Mouse (Mus musculus) neural tube, embryonic 13.5 days (tissue): ENCODE measurements around the gene Trmt44. TPM values are rescaled to one million over a fixed set of nuclear protein-coding genes. Genes with fewer than 3 reads are reported as not detected.
A peak's percentile ranks its signal among the peaks of the same experiment; 100 is the strongest.

ENCODE experiments used
- ATAC-seq: fragments of 200-750 bp; cut with Nextera tagmentation; 2 replicates; pipeline ENCODE4 v1.8.0; 2017; ENCODE audit warnings: low read depth, mild to moderate bottlenecking, moderate TSS enrichment, moderate library complexity
- H3K27ac ChIP-seq: fragments of 300-500 bp; sonication (generic); replicated peaks from 2 replicates; pipeline ENCODE4 v1.5.1; 2015; ENCODE audit warnings: moderate library complexity, mild to moderate bottlenecking, inconsistent platforms
- H3K27me3 ChIP-seq: fragments of 300-500 bp; sonication (generic); 2 replicates; pipeline ENCODE4 v1.6.1; 2015; ENCODE audit warnings: mild to moderate bottlenecking, inconsistent platforms
- H3K36me3 ChIP-seq: fragments of 300-500 bp; sonication (generic); 2 replicates; pipeline ENCODE4 v1.6.1; 2015; ENCODE audit warnings: mild to moderate bottlenecking, inconsistent platforms
- H3K4me1 ChIP-seq: fragments of 300-500 bp; sonication (generic); replicated peaks from 2 replicates; pipeline ENCODE4 v1.6.1; 2015; ENCODE audit warnings: inconsistent platforms
- H3K4me2 ChIP-seq: fragments of 300-500 bp; sonication (generic); 2 replicates; pipeline ENCODE4 v1.6.1; 2015; ENCODE audit warnings: inconsistent platforms, mild to moderate bottlenecking, moderate library complexity
- H3K4me3 ChIP-seq: fragments of 300-500 bp; sonication (generic); 2 replicates; pipeline ENCODE4 v1.5.1; 2015; ENCODE audit warnings: mild to moderate bottlenecking, inconsistent platforms
- H3K9ac ChIP-seq: fragments of 300-500 bp; sonication (generic); 2 replicates; pipeline ENCODE4 v1.6.1; 2015; ENCODE audit warnings: moderate library complexity, mild to moderate bottlenecking, inconsistent platforms
- H3K9me3 ChIP-seq: fragments of 300-500 bp; sonication (generic); 2 replicates; pipeline ENCODE4 v1.6.1; 2016; ENCODE audit warnings: inconsistent platforms
- WGBS: fragments of 180-500 bp; shearing (Covaris S2); methylation state at CpG from one replicate; pipeline ENCODE4 v1.1.7; 2015; 5-methylcytosine and 5-hydroxymethylcytosine counted together
- polyA plus RNA-seq: library from polyadenylated mRNA; unstranded; fragments of >200 nt; fragmentation: Nextera tagmentation; extraction: Ambion mirVana; gene quantifications from 2 replicates; pipeline ENCODE4 v1.2.1, GENCODE M21; 2015

Gene Trmt44
- polyA plus RNA-seq, 1 experiment from 2014 or later = 6.8 TPM

GRCm38 (mm10) chr5:35583221-35583783, 8.4 kb upstream of the Trmt44 start:
- peak overlapping the region; percentile 71 for H3K9ac ChIP-seq
- peak overlapping the region; percentile 81 for H3K4me2 ChIP-seq
- no peaks in the 10 kb centered on the region for H3K9me3 ChIP-seq
- H3K4me1 ChIP-seq = peaks cover 30% of the 10 kb centered on the region
- peak; percentile 20; the same call in 1 of the 2 replicates for ATAC-seq
- peak overlapping the region; percentile 70 for H3K27ac ChIP-seq
- peak overlapping the region; percentile 57 for H3K4me3 ChIP-seq
- peaks cover 18% of the 10 kb centered on the region; the same call in 1 of the 2 replicates for H3K27me3 ChIP-seq
- H3K36me3 ChIP-seq = peaks cover 9% of the 10 kb centered on the region
- 6% methylated on average over 17 of the region's 17 CpGs for WGBS

GRCm38 (mm10) chr5:35582445-35583220, 7.8 kb upstream of the Trmt44 start, which contains the start of gene Acox3:
Acox3 (plus strand) TSS chr5:35583040.
- whole genome bisulfite sequencing = under 1% methylated on average over 35 of the region's 35 CpGs
- peak; percentile 94 for ATAC-seq

DNA sequence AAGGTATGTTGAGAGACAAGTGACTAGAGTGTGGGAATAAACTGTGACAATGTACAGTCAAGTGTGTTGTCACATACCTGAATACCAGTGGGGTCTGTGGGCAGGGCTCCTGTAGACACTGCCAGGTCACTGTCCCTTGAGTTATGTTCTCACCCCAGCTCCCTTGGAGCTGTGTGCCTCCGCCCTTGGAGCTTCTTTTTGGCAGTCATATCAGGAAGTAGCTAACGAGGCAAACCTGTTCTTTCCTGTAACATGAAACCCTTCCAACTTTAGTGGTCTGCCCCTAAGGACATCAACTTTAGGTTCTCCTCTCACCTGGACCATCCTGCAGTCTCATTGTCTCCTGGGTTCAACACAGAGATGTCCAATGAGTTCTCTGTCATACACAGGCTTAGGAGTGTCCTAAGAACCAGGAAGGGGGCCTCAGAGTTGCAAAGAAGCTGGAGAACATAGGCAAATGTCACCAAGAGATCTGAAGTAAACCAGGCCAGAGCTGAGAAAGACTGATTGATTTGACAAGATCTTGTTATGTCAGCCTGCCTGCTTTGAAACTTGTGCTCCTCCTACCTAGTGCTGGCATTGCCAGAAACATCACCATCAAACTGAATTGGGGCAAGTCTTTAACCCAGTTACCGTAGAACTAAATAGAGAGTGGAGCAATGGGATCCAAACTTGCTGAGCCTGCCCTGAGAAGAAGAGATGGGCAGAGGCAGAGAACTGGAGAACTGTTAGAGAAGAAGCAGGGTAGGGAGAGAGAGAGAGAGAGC, 5.5 kb upstream of the Trmt44 start:
- Histone ChIP-seq H3K27me3 (peaks cover 20% of the 10 kb centered on the region; the same call in 1 of the 2 replicates), H3K36me3 (no peaks in the 10 kb centered on the region), H3K4me1 (peaks cover 32% of the 10 kb centered on the region), H3K4me2 (no peak overlapping the region), H3K4me3 (no peak overlapping the region), H3K9ac (no peak overlapping the region), H3K9me3 (no peaks in the 10 kb centered on the region), H3K27ac (no peak overlapping the region)
- ATAC-seq = no peak
- 55% methylated on average over 3 of the region's 3 CpGs for WGBS

More at GRCm38 (mm10) chr5:35582445-35583220, 7.8 kb upstream of the Trmt44 start, which contains the start of gene Acox3:
- H3K4me3 ChIP-seq = peak within 1 kb of the TSS; percentile 57
- H3K4me2 ChIP-seq = peak within 1 kb of the TSS; percentile 81
- H3K36me3 ChIP-seq = 0 out of 2 replicates have a peak, but pooled peaks cover 2% of the 10 kb centered on the region
- H3K4me1 ChIP-seq = peaks cover 30% of the 10 kb centered on the region
- no peaks in the 10 kb centered on the region for H3K9me3 ChIP-seq
- peaks cover 20% of the 10 kb centered on the region; the same call in 1 of the 2 replicates for H3K27me3 ChIP-seq
- H3K27ac ChIP-seq = peak within 1 kb of the TSS; percentile 71
- peak within 1 kb of the TSS; percentile 72 for H3K9ac ChIP-seq

GRCm38 (mm10) chr5:35579247-35579893, 4.5 kb upstream of the Trmt44 start:
- no peak overlapping the region for H3K4me3 ChIP-seq
- H3K27ac ChIP-seq = no peak overlapping the region
- no peaks in the 10 kb centered on the region for H3K9me3 ChIP-seq
- peaks cover 20% of the 10 kb centered on the region; the same call in 1 of the 2 replicates for H3K27me3 ChIP-seq
- no peak overlapping the region for H3K9ac ChIP-seq
- no peak for ATAC-seq
- no peaks in the 10 kb centered on the region for H3K36me3 ChIP-seq
- 63% methylated on average over 5 of the region's 5 CpGs for WGBS
- H3K4me2 ChIP-seq = no peak overlapping the region
- peaks cover 28% of the 10 kb centered on the region for H3K4me1 ChIP-seq

- 61% methylated on average over 2 of the region's 2 CpGs for WGBS
- ATAC-seq = no peak
- H3K4me2 ChIP-seq = no peak overlapping the region
Observed at GRCm38 (mm10) chr5:35578411-35578810, 3.5 kb upstream of the Trmt44 start.

DNA sequence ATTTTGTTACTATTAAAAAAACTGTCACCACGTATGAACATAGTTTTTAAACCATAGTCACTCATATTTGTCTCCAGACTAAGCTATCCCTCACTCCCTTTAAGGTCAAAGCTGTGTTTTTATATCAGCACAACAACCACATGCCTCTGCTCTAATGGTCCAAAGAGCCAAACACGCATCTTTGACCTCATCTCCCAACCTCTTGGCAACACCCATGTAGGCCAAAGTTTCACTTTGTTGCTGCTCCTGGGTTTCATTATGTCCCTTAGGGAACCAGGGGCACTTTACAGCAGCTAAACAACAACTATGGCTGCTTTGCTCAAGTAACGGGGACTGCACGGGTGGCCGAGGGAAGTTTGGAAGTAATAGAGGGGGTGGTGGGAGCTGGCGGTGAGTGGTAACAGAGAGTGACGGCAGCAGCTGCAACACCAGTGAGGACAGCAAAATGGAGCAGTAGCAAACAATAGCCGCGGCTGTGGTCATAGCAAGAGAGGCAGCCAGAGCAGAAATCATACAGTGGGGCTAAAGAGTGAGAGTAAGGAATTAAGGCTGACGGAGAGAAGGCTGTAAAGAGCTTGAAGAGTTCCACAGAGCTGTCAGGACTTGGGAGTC, 1.6 kb upstream of the Trmt44 start:
- Histone ChIP-seq H3K4me1 (peaks cover 14% of the 10 kb centered on the region), H3K27ac (no peak overlapping the region), H3K9ac (no peak overlapping the region), H3K4me3 (no peak overlapping the region), H3K36me3 (peaks cover 21% of the 10 kb centered on the region), H3K27me3 (peaks cover 20% of the 10 kb centered on the region; the same call in 1 of the 2 replicates), H3K4me2 (no peak overlapping the region), H3K9me3 (no peaks in the 10 kb centered on the region)
- ATAC-seq = no peak
- WGBS = 92% methylated on average over 10 of the region's 10 CpGs

More at GRCm38 (mm10) chr5:35578411-35578810, 3.5 kb upstream of the Trmt44 start:
- Histone ChIP-seq H3K36me3 (peaks cover 3% of the 10 kb centered on the region; the same call in 1 of the 2 replicates), H3K4me1 (peaks cover 26% of the 10 kb centered on the region), H3K9ac (no peak overlapping the region), H3K27me3 (peaks cover 20% of the 10 kb centered on the region; the same call in 1 of the 2 replicates), H3K27ac (no peak overlapping the region), H3K4me3 (no peak overlapping the region), H3K9me3 (no peaks in the 10 kb centered on the region)

DNA sequence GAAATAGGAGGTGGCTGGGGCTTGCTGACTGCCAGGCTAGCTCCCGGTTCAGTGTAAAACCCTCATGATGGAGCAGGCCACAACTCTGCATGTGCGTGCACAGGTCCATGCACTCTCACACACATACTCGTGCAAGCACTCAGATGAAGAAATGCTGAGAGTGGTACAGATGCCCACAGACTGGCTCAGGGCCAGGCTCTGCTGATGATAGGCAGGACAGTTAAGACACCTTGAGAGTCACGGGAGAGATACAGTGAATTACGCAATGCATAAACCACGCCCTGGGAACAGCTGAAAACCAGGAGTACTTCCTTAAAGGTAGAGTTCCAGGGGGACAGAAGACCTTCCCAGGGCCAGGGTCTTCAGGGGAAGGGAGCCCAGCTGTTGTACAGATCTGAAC, 3.3 kb downstream of the Trmt44 start:
- WGBS = 93% methylated on average over 6 of the region's 6 CpGs

GRCm38 (mm10) chr5:35566632-35567031, 8.2 kb downstream of the Trmt44 start:
- no peaks in the 10 kb centered on the region for H3K27me3 ChIP-seq
- peaks cover 96% of the 10 kb centered on the region for H3K36me3 ChIP-seq
- no peak for ATAC-seq
- H3K4me3 ChIP-seq = no peak overlapping the region
- H3K9me3 ChIP-seq = no peaks in the 10 kb centered on the region
- H3K27ac ChIP-seq = no peak overlapping the region
- H3K4me1 ChIP-seq = no peaks in the 10 kb centered on the region
- no peak overlapping the region for H3K4me2 ChIP-seq
- no peak overlapping the region for H3K9ac ChIP-seq
- 89% methylated on average over 4 of the region's 4 CpGs for WGBS

More for the DNA sequence above, 3.3 kb downstream of the Trmt44 start:
- no peaks in the 10 kb centered on the region for H3K9me3 ChIP-seq
- no peak for ATAC-seq
- no peak overlapping the region for H3K4me2 ChIP-seq
- H3K27me3 ChIP-seq = no peaks in the 10 kb centered on the region
- no peak overlapping the region for H3K9ac ChIP-seq
- H3K4me3 ChIP-seq = no peak overlapping the region
- H3K27ac ChIP-seq = no peak overlapping the region
- peaks cover 14% of the 10 kb centered on the region for H3K4me1 ChIP-seq
- H3K36me3 ChIP-seq = peaks cover 66% of the 10 kb centered on the region

- peaks cover 95% of the 10 kb centered on the region for H3K36me3 ChIP-seq
- no peaks in the 10 kb centered on the region for H3K27me3 ChIP-seq
- H3K9me3 ChIP-seq = no peaks in the 10 kb centered on the region
- no peak overlapping the region for H3K9ac ChIP-seq
- H3K4me1 ChIP-seq = no peaks in the 10 kb centered on the region
- H3K4me3 ChIP-seq = no peak overlapping the region
- no peak for ATAC-seq
- H3K4me2 ChIP-seq = no peak overlapping the region
- WGBS = 89% methylated on average over 9 of the region's 9 CpGs
- no peak overlapping the region for H3K27ac ChIP-seq
Observed at GRCm38 (mm10) chr5:35565217-35565616, 9.7 kb downstream of the Trmt44 start.

- no peak overlapping the region for H3K27ac ChIP-seq
- WGBS = 0% methylated on average over 1 of the region's 1 CpGs
- no peak overlapping the region for H3K9ac ChIP-seq
- no peaks in the 10 kb centered on the region for H3K4me1 ChIP-seq
- H3K36me3 ChIP-seq = peaks cover 94% of the 10 kb centered on the region
- no peak overlapping the region for H3K4me2 ChIP-seq
- no peak overlapping the region for H3K4me3 ChIP-seq
- H3K9me3 ChIP-seq = no peaks in the 10 kb centered on the region
- H3K27me3 ChIP-seq = no peaks in the 10 kb centered on the region
- no peak for ATAC-seq
Observed at GRCm38 (mm10) chr5:35563449-35563848, 11.4 kb downstream of the Trmt44 start.

DNA sequence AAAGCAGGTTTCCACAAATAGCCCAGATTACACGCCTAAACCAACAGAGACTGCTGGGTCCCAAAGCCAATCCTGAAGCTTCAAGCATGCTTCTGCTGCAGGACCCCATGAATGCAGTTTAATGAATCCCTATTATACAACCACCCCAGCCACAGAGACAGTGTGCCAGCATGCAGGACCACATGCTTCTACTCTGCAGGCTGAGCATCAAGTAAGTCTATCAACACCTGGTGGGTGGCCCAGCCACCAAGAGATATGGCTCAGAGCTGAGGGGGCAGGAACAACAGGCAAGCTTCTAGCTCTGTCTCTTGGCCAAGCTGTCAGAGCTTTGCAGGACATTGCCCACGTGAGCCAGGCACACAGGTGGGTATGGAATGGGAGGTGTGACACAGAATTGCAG, 12.3 kb downstream of the Trmt44 start:
- Histone ChIP-seq H3K27me3 (no peaks in the 10 kb centered on the region), H3K4me2 (no peak overlapping the region), H3K9me3 (no peaks in the 10 kb centered on the region), H3K9ac (no peak overlapping the region), H3K4me1 (no peaks in the 10 kb centered on the region), H3K36me3 (peaks cover 93% of the 10 kb centered on the region), H3K27ac (no peak overlapping the region), H3K4me3 (no peak overlapping the region)
- no peak for ATAC-seq
- WGBS = 87% methylated on average over 2 of the region's 2 CpGs
